Mouse (Mus musculus) adrenal gland, adult 18-20 months (tissue): ENCODE measurements around the gene Gm20458. TPM values are rescaled to one million over a fixed set of nuclear protein-coding genes. Genes with fewer than 3 reads are reported as not detected.
A peak's percentile ranks its signal among the peaks of the same experiment; 100 is the strongest.

ENCODE experiments used
- DNase-seq, 2 experiments: peaks; one replicate each; pipeline ENCODE4 v3.0.0; 2021 to 2022; ENCODE audit warnings: low spot score in 2 of 2
- long read RNA-seq, 2 experiments: library from polyadenylated mRNA; stranded (forward); transcript quantifications; one replicate each; pipeline ENCODE4 v2.0.0; 2021
- total RNA-seq, 2 experiments: library from RNA; stranded (reverse); gene quantifications; 1 replicate in 1 of 2; 2 replicates in 1 of 2; pipeline ENCODE4 v1.2.3; 2021

Gm20458 gene
- total RNA-seq: 1 to 10 TPM in 1 of 2 experiments, not detected in 1; 5.7 TPM
- long read RNA-seq, experiment 1: 0 reads
- long read RNA-seq, experiment 2, partial matches to known transcripts: 1 of 3 reads
- long read RNA-seq, experiment 2, other reads (novel, unspliced or antisense): 1 of 3 reads

- peak; percentile 86 to 91 for DNase-seq
Observed at GRCm38 (mm10) chr2:164460745-164461551, at the start of gene Gm20458. Gm20458 (plus strand) TSS chr2:164460967.

GRCm38 (mm10) chr2:164414167-164414566 is 46.6 kb upstream of the Gm20458 start:
- no peak for DNase-seq

- no peak for DNase-seq
Observed at GRCm38 (mm10) chr2:164414581-164414980, 46.2 kb upstream of the Gm20458 start.

GRCm38 (mm10) chr2:164417198-164417597 is 43.6 kb upstream of the Gm20458 start:
- no peak for DNase-seq

- no peak for DNase-seq
Observed at GRCm38 (mm10) chr2:164418308-164418875, 42.4 kb upstream of the Gm20458 start.

GRCm38 (mm10) chr2:164419489-164419888 is 41.3 kb upstream of the Gm20458 start:
- no peak for DNase-seq

GRCm38 (mm10) chr2:164421306-164421705 is 39.5 kb upstream of the Gm20458 start:
- DNase-seq: no peak

GRCm38 (mm10) chr2:164421979-164422378 is 38.8 kb upstream of the Gm20458 start:
- no peak for DNase-seq

- DNase-seq: no peak
Observed at GRCm38 (mm10) chr2:164422675-164423393, 37.9 kb upstream of the Gm20458 start.

GRCm38 (mm10) chr2:164423464-164423863 is 37.3 kb upstream of the Gm20458 start:
- no peak for DNase-seq

GRCm38 (mm10) chr2:164424406-164424805 is 36.4 kb upstream of the Gm20458 start:
- no peak for DNase-seq

GRCm38 (mm10) chr2:164425401-164425800 is 35.4 kb upstream of the Gm20458 start:
- DNase-seq: no peak

GRCm38 (mm10) chr2:164426121-164426520 is 34.6 kb upstream of the Gm20458 start:
- no peak for DNase-seq

- DNase-seq: no peak
Observed at GRCm38 (mm10) chr2:164426952-164427351, 33.8 kb upstream of the Gm20458 start.

GRCm38 (mm10) chr2:164428451-164428850 is 32.3 kb upstream of the Gm20458 start:
- DNase-seq: no peak

GRCm38 (mm10) chr2:164429881-164430615 is 30.7 kb upstream of the Gm20458 start:
- no peak for DNase-seq

GRCm38 (mm10) chr2:164430697-164431096 is 30.1 kb upstream of the Gm20458 start:
- DNase-seq: no peak

- DNase-seq: no peak
Observed at GRCm38 (mm10) chr2:164431676-164432465, 28.9 kb upstream of the Gm20458 start.

- no peak for DNase-seq
Observed at GRCm38 (mm10) chr2:164432541-164433191, 28.1 kb upstream of the Gm20458 start.
